Mouse (Mus musculus) frontal cortex, postnatal 25 days (tissue): ENCODE data around the gene Jak3.
"Not testable (repeated sequence)": the region's sequence is repeated elsewhere in the genome, so short reads cannot be mapped to it uniquely, and the experiment has no call there.

ENCODE experiments used
- DNase-seq, 2 experiments: peaks; one replicate each; pipeline ENCODE4 v3.0.0; 2022; ENCODE audit warnings: low spot score in 2 of 2

Jak3 gene

GRCm38 (mm10) chr8:71686143-71686734 is 10.1 kb downstream of the Jak3 start:
- no peak for DNase-seq

GRCm38 (mm10) chr8:71687616-71688015 is 11.5 kb downstream of the Jak3 start:
- no peak for DNase-seq

- DNase-seq, result no peak
Observed at GRCm38 (mm10) chr8:71689028-71689427, 12.9 kb downstream of the Jak3 start, which contains the start of gene Insl3. Gene Insl3 (plus strand): TSS chr8:71689214.

DNA sequence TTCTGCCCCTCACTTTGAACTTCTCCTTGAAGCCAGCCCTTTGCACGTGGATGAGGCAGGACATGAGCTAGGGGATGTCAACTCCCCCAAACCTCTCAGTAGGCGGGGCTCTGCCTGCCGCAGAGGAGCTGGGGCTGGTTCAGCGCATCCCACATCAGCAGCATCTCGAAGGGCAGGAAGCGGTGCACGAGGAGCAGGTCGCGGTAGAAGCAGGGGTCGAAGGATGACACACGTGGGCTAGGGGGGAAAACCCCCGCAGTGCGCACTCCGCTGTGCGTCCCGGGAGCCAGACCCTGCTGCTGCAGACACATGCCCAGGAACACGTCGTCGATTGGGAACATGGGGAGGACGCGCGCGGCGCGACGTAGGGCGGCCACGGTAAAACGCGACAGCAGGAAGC is 16.4 kb downstream of the Jak3 start:
- DNase-seq, result no peak

GRCm38 (mm10) chr8:71693166-71694041 is 17.3 kb downstream of the Jak3 start:
- no peak for DNase-seq

DNA sequence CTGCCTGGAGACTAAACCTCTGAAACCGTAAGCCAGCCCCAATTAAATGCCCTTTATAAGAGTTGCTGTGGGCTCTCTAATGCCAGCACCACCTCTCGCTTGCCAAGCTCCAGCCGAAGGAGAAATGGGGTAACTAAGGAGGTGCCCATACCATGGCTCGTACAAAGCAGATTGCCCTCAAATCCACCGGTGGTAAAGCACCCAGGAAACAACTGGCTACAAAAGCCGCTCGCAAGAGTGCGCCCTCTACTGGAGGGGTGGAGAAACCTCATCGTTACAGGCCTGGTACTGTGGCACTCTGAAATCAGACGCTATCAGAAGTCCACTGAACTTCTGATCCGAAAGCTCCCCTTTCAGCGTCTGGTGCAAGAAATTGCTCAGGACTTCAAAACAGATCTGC is 19.4 kb downstream of the Jak3 start:
- DNase-seq, result not testable (repeated sequence)

- DNase-seq, result no peak
Observed at GRCm38 (mm10) chr8:71700493-71701269, 24.6 kb downstream of the Jak3 start.

GRCm38 (mm10) chr8:71701414-71702086 is 25.5 kb downstream of the Jak3 start, which contains the start of gene B3gnt3:
Gene B3gnt3 (minus strand): TSS chr8:71701789.
- no peak for DNase-seq

DNA sequence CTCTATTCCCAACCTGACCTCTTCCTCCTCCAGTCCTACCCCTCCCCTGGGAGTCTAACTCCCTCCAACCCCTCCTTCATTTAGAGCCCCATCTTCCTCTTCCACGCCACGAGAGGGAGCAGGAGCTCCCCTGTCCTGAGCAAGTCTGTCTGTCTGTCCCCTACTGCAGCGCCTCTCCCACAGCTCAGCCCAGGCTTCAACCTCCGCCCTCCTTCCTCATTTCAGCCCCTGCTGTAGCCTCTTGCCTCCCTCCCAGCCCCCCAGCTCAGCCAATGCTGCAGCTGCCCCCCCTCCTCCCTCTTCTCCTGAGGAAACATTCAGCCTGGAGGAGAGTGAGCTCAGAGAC is 26.0 kb downstream of the Jak3 start:
- DNase-seq, result no peak

DNA sequence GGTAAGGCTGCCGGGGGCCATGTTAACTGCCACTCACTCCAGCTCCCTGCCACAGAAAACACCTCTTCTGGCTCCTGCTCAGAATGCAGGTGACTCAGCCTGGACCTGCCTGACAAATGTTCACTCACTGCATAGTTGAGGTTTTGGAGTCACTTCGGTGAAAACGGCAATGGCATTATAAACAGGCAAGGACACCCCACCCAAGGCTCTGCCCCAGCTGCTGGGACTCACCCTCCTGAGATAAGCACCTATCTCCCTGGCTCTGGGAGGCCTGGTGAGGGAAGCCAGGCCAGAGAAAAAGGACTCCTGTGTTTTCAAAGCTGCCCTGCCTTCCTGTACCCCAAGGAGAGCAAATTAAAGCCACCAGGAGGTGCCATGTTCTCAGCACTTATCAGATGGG is 26.8 kb downstream of the Jak3 start:
- no peak for DNase-seq

DNA sequence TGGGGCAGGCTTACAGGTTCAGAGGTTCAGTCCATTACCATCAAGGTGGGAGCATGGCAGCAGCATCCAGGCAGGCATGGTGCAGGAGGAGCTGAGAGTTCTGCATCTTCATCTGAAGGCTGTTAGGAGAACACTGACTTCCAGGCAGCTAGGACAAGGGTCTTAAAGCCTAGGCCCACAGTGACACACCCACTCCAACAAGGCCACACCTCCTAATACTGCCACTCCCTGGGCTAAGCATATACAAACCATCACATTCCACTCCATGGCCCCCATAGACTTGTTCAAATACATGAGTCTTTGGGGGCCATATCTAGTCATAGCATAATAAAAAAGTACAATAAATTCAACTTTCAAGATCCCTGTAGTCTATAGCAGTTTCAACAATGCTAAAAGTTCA is 27.3 kb downstream of the Jak3 start:
- DNase-seq, result not testable (repeated sequence)

DNA sequence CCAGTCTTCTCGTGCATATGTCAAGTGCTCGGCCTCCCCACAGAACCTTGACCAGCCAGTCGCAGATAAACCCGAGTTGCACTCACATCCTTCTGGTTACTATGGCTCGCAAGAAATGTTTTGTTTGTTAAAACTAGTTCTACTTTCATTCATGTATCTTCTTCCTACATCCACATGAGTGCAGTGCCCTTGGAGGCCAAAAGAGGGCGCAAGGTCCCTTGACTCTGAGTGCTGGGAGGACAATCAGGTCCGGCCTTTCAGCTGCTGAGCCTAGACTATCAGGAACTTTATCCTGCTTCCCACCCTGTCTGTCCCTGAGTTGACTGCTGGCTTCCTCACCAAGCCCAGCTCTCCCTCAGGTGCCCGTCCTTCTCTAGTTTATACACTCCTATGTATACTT is 31.8 kb downstream of the Jak3 start:
- no peak for DNase-seq

GRCm38 (mm10) chr8:71709134-71709799 is 33.2 kb downstream of the Jak3 start:
- no peak for DNase-seq

- peak; percentile 84 to 95 for DNase-seq
Observed at GRCm38 (mm10) chr8:71709800-71710446, 33.8 kb downstream of the Jak3 start.

GRCm38 (mm10) chr8:71711574-71711973 is 35.5 kb downstream of the Jak3 start:
- no peak for DNase-seq

GRCm38 (mm10) chr8:71715531-71715930 is 39.4 kb downstream of the Jak3 start:
- DNase-seq, result no peak

GRCm38 (mm10) chr8:71716561-71717053 is 40.5 kb downstream of the Jak3 start:
- no peak for DNase-seq

DNA sequence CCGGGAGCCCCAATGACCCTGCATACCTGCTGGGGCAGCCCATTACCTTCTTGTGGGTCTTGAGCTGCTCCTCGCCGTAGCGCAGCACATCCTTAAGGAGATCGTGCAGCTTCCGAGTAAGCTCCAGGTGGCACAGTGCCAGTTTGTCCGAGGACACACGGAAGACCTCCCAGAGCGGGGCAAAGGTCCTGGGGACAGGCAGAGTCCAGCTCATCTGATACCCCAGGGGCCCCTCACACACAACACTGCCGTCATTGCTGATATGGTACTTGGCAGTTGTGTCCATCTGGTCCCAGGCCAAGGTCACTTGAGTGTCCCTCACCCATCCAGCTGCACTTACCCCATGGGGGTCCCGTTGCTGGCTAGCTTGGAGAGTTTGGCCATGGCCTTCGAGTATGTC is 41.0 kb downstream of the Jak3 start:
- no peak for DNase-seq

GRCm38 (mm10) chr8:71718252-71718651 is 42.2 kb downstream of the Jak3 start:
- DNase-seq, result no peak

DNA sequence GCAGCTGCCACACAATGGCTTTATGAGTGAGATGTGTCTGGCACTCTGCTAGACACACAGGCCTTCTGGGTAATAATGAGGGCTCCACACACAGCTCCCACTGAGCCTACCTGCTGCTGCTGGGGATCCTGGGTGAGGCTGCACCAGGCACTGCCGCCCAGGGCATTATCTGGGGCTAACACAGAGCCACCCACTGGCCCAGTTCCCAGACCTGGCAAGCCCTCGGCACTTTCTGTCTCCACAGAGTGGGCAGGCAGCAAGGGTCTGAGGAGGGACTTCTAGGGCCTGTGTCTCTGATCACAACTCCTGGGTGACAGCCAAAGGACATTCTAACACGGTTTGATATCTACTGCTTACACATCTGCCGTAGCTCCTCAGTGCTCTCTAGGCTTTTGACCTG is 43.1 kb downstream of the Jak3 start:
- DNase-seq, result no peak
